Mouse (Mus musculus): ENCODE measurements around the gene Naxd.

DNA sequence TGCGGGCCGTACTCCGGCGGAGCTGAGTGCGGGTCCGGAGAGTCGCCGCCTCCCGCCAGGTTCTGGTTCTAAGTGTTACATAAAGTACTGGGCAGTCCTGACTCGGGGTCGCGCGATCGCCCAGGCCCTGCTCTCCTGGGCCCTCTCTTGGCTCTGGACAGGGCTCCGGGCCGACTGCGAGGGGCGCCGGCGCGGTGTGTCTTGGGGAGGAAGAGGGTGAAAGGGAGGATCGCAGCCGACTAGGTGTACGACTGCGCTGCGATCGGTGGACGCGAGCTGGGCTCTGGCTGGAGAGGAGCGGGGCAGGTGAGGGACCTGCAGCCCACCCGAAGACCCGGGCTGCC, 60.1 kb downstream of the Naxd start:
- TF ChIP-seq FLI1 (IDR thresholded peaks at IDR 0.05; ENCODE audit: low read length) (no peak), GATA1 (IDR thresholded peaks at IDR 0.05; ENCODE audit: borderline replicate concordance, low read length) (no peak)

Measured in megakaryocyte, embryonic 14.5 days (primary cell).